Mouse (Mus musculus) spleen, adult 2 months (tissue): ENCODE results near the gene Rnf167. TPM values are rescaled to one million over a fixed set of nuclear protein-coding genes. Genes with fewer than 3 reads are reported as not detected.

Source experiments
- DNase-seq, 2 experiments: peaks; one replicate each; pipeline versions ENCODE4 v3.0.0 to v3.0.0-alpha.2; 2012 to 2021; ENCODE audit warnings: low spot score in 2 of 2, low read depth in 1 of 2
- H3K27ac ChIP-seq: fragments of 200-500 bp; 2 replicates; pipeline ENCODE4 v1.5.1; 2012; ENCODE audit warnings: low read length, inconsistent platforms; ENCODE audit not compliant: insufficient read depth
- H3K27me3 ChIP-seq: fragments of 200-500 bp; 2 replicates; pipeline ENCODE4 v1.6.1; 2012; ENCODE audit warnings: mild to moderate bottlenecking, moderate library complexity, low read length, inconsistent platforms; ENCODE audit not compliant: control insufficient read depth, insufficient read depth
- H3K36me3 ChIP-seq: fragments of 200-500 bp; 2 replicates; pipeline ENCODE4 v1.6.1; 2012; ENCODE audit warnings: mild to moderate bottlenecking, low read length, inconsistent platforms; ENCODE audit not compliant: control insufficient read depth, insufficient read depth
- H3K4me1 ChIP-seq: fragments of 200-500 bp; 2 replicates; pipeline ENCODE4 v1.6.1; 2011; ENCODE audit warnings: inconsistent platforms; ENCODE audit not compliant: control insufficient read depth, insufficient read depth, insufficient read length
- H3K4me3 ChIP-seq: fragments of 200-500 bp; 2 replicates; pipeline ENCODE4 v1.5.1; 2011; ENCODE audit warnings: mild to moderate bottlenecking, inconsistent platforms; ENCODE audit not compliant: insufficient read depth, insufficient read length; ENCODE audit errors: extremely low read depth
- CTCF ChIP-seq: fragments of 200-500 bp; IDR thresholded peaks from 2 replicates; pipeline ENCODE4 v1.5.1; 2011; ENCODE audit warnings: mild to moderate bottlenecking, inconsistent platforms; ENCODE audit not compliant: insufficient read depth, insufficient read length, insufficient replicate concordance; ENCODE audit errors: extremely low read depth
- POLR2A ChIP-seq: fragments of 200-500 bp; IDR thresholded peaks from 2 replicates; pipeline ENCODE4 v1.6.1; 2011; ENCODE audit warnings: low read depth, low read length, inconsistent platforms
- WGBS: fragments of 180-500 bp; shearing (Covaris S2); methylation state at CpG from one replicate; pipeline ENCODE4 v1.1.7; 2018; 5-methylcytosine and 5-hydroxymethylcytosine counted together
- polyA plus RNA-seq: library from polyadenylated mRNA; depleted of rRNA; stranded (reverse); fragments of >200 nt; gene quantifications from 2 replicates; pipeline ENCODE4 v1.2.3, GENCODE M21; 2012

The Rnf167 gene
- polyA plus RNA-seq, 1 experiment, result 137 TPM

- Histone ChIP-seq H3K27ac (no peak overlapping the region), H3K4me1 (no peaks in the 10 kb centered on the region), H3K4me3 (no peak overlapping the region), H3K36me3 (no peaks in the 10 kb centered on the region), H3K27me3 (no peaks in the 10 kb centered on the region)
- no peak for DNase-seq
- 86% methylated on average over 7 of the region's 7 CpGs for WGBS
- TF ChIP-seq POLR2A (no peak), CTCF (no peak)
These were observed 24.8 kb upstream of the Rnf167 start for GRCm38 (mm10) chr11:70621972-70622814.

- no peaks in the 10 kb centered on the region for H3K27me3 ChIP-seq
- no peaks in the 10 kb centered on the region for H3K36me3 ChIP-seq
- no peaks in the 10 kb centered on the region for H3K4me1 ChIP-seq
- WGBS, result 93% methylated on average over 10 of the region's 10 CpGs
- DNase-seq, result no peak
- TF ChIP-seq CTCF (no peak), POLR2A (no peak)
- no peak overlapping the region for H3K4me3 ChIP-seq
- no peak overlapping the region for H3K27ac ChIP-seq
These were observed 23.8 kb upstream of the Rnf167 start for GRCm38 (mm10) chr11:70623053-70623742.

GRCm38 (mm10) chr11:70625473-70625872 is 21.6 kb upstream of the Rnf167 start:
- no peak overlapping the region for H3K4me3 ChIP-seq
- H3K36me3 ChIP-seq, result no peaks in the 10 kb centered on the region
- H3K4me1 ChIP-seq, result no peaks in the 10 kb centered on the region
- H3K27ac ChIP-seq, result no peak overlapping the region
- DNase-seq, result peak in 1 of 2 experiments; percentile 36
- no peaks in the 10 kb centered on the region for H3K27me3 ChIP-seq
- TF ChIP-seq CTCF, result peak; percentile 56; the same call in 1 of the 2 replicates
- TF ChIP-seq POLR2A, result no peak
- 42% methylated on average over 4 of the region's 4 CpGs for WGBS

GRCm38 (mm10) chr11:70626877-70627276 is 20.2 kb upstream of the Rnf167 start:
- Histone ChIP-seq H3K4me3 (no peak overlapping the region), H3K36me3 (no peaks in the 10 kb centered on the region), H3K27ac (no peak overlapping the region), H3K27me3 (no peaks in the 10 kb centered on the region), H3K4me1 (no peaks in the 10 kb centered on the region)
- TF ChIP-seq CTCF (no peak), POLR2A (no peak)
- 73% methylated on average over 4 of the region's 4 CpGs for WGBS
- DNase-seq, result no peak

DNA sequence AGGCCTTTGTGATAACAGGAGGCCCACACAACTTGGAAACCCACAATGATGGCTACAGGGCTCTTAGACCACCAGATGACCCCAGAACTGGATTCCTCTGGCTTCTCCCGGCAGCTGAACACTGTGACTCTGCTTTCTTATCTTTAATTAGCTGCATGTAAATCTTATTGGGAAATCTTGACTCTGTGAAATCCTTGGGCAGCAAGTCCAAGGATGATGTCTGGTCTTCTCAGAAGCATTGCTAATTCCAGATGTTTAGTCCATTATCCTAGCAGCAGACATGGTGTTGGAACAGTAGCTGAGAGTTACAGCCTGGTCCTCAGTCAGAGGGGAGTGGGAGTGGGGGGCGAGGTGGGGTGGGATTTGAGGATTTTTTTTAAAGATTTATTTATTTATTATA is 18.6 kb upstream of the Rnf167 start:
- whole genome bisulfite sequencing, result 67% methylated on average over 2 of the region's 2 CpGs
- H3K36me3 ChIP-seq, result no peaks in the 10 kb centered on the region
- no peak overlapping the region for H3K4me3 ChIP-seq
- H3K27me3 ChIP-seq, result no peaks in the 10 kb centered on the region
- TF ChIP-seq POLR2A (no peak), CTCF (no peak)
- no peaks in the 10 kb centered on the region for H3K4me1 ChIP-seq
- no peak for DNase-seq
- H3K27ac ChIP-seq, result no peak overlapping the region

DNA sequence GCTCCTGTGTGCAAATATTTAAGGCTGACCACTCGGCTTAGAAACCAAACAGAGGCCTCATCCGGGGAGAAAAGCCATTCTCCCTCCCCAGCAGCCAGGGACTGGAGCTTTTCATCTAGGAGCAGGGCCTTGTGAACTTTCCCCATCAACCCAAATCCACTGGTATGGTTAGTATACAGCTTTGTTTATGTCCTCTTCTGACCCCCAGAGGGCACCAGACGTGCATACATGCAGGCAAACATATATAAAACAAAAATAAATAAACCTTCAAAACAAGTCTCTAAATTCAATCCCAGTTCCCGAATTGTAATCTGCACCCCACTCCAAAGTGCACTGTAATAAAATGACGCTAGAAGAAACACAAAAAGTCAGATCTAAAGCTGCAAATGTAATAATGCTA is 17.5 kb upstream of the Rnf167 start:
- TF ChIP-seq CTCF (peak; percentile 27; the same call in 1 of the 2 replicates), POLR2A (no peak)
- Histone ChIP-seq H3K4me3 (no peak overlapping the region), H3K27ac (no peak overlapping the region), H3K27me3 (no peaks in the 10 kb centered on the region), H3K36me3 (no peaks in the 10 kb centered on the region), H3K4me1 (no peaks in the 10 kb centered on the region)
- peak in 1 of 2 experiments; percentile 33 for DNase-seq
- WGBS, result 60% methylated on average over 5 of the region's 5 CpGs
